Mouse (Mus musculus): Measurements from ENCODE around the gene Gpr162. TPM values are rescaled to one million over a fixed set of nuclear protein-coding genes. Genes with fewer than 3 reads are reported as not detected.

Gene Gpr162
- polyA plus RNA-seq, 1 experiment from 2014 or later, result 0.45 TPM

- Histone ChIP-seq H3K9me3 (ENCODE audit: control insufficient read depth, low read length) (no peaks in the 10 kb centered on the region), H3K4me1 (replicated peaks; ENCODE audit: control insufficient read depth, insufficient read depth) (no peaks in the 10 kb centered on the region), H3K36me3 (ENCODE audit: control insufficient read depth, insufficient read depth, low read length) (no peaks in the 10 kb centered on the region), H3K4me3 (ENCODE audit: low read depth, low read length) (no peak overlapping the region), H3K9ac (ENCODE audit: low read length) (no peak overlapping the region), H3K27me3 (ENCODE audit: control insufficient read depth, insufficient read depth, low read length) (no peaks in the 10 kb centered on the region; the same call in 1 of the 2 replicates), H3K27ac (replicated peaks) (no peak overlapping the region), H3K4me2 (replicated peaks; ENCODE audit: low read depth) (no peak overlapping the region)
- ATAC-seq (ENCODE audit: low FRiP score, low TSS enrichment) (no peak), DNase-seq (ENCODE audit: low spot score) (no peak)
- WGBS, result 67% methylated on average over 6 of the region's 7 CpGs
- no peak for TF ChIP-seq EP300 (optimal IDR thresholded peaks at IDR 0.05)
- no peak for TF ChIP-seq CTCF (IDR thresholded peaks at IDR 0.05; ENCODE audit: low read depth)
Measured at GRCm38 (mm10) chr6:124866560-124866959, 2.8 kb upstream of the Gpr162 start.

DNA sequence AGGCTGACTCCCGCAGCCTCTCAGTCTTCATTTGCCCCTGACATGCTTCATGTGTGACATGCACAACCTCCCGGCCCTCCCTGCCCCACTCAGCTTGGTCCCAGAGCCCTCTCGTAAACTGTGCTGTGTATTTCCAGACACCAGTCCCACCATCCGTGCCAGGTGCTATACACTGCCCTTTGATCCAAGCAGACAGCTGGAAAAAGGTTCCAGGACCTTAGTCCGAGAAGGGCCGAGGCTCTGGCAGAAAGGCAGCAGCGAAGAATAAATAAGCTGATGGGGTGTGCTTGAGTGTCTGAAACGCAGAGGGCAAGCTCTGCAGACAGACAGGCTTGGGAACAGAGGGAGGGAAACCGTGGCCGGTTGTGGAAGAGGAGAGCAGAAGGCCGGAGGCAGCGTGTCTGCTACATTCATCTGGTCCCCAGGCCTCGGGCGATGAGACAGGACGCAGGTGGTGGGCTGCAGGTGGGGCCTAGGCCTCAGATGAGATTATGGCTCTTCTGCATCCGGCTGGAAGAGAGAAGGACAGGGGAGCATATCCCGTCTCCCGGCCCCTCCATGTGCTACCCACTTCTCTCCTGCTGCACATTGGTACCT is 2.1 kb upstream of the Gpr162 start:
- Histone ChIP-seq H3K9me3 (ENCODE audit: control insufficient read depth, low read length) (no peaks in the 10 kb centered on the region), H3K4me2 (replicated peaks; ENCODE audit: low read depth) (no peak overlapping the region), H3K4me1 (replicated peaks; ENCODE audit: control insufficient read depth, insufficient read depth) (no peaks in the 10 kb centered on the region), H3K4me3 (ENCODE audit: low read depth, low read length) (no peak overlapping the region), H3K36me3 (ENCODE audit: control insufficient read depth, insufficient read depth, low read length) (no peaks in the 10 kb centered on the region), H3K9ac (ENCODE audit: low read length) (no peak overlapping the region), H3K27me3 (ENCODE audit: control insufficient read depth, insufficient read depth, low read length) (no peaks in the 10 kb centered on the region; the same call in 1 of the 2 replicates), H3K27ac (replicated peaks) (no peak overlapping the region)
- WGBS, result 55% methylated on average over 18 of the region's 18 CpGs
- no peak for TF ChIP-seq CTCF (IDR thresholded peaks at IDR 0.05; ENCODE audit: low read depth)
- TF ChIP-seq EP300 (optimal IDR thresholded peaks at IDR 0.05), result no peak
- DNase-seq (ENCODE audit: low spot score) (no peak), ATAC-seq (ENCODE audit: low FRiP score, low TSS enrichment) (no peak)

DNA sequence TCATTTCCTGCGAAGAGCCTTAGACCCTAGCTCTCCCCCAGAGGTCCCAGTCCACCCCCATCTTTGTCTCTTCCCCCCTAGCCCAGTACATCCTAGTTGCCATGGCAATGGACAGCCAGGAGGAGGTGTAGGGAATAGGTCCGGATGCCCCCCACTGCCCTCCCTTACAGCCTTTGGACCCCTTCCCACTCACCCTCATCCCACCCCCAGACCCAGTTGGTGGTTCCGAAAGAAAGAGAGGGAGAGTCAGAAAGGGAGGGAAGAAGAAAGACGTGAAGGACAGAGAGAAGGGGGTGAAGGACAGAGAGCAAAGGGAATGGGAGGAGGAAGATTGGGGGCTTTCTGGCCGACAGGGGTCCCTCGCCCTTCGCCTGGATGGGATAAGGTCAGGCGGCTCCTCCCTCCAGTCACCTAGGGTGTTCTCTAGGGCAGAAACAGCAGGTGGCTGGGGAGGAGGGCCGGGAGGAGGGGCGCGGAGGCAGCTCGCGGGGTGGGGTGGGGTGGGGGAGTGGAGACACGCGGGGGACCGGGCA is 592 bp downstream of the Gpr162 start:
- TF ChIP-seq CTCF (IDR thresholded peaks at IDR 0.05; ENCODE audit: low read depth) (no peak), EP300 (optimal IDR thresholded peaks at IDR 0.05) (no peak)
- Histone ChIP-seq H3K4me1 (replicated peaks; ENCODE audit: control insufficient read depth, insufficient read depth) (no peaks in the 10 kb centered on the region), H3K27me3 (ENCODE audit: control insufficient read depth, insufficient read depth, low read length) (no peaks in the 10 kb centered on the region; the same call in 1 of the 2 replicates), H3K4me2 (replicated peaks; ENCODE audit: low read depth) (peak overlapping the region; percentile 93), H3K27ac (replicated peaks) (no peak overlapping the region), H3K4me3 (ENCODE audit: low read depth, low read length) (peak overlapping the region; percentile 45), H3K9ac (ENCODE audit: low read length) (peak overlapping the region; percentile 64; the same call in 1 of the 2 replicates), H3K36me3 (ENCODE audit: control insufficient read depth, insufficient read depth, low read length) (no peaks in the 10 kb centered on the region), H3K9me3 (ENCODE audit: control insufficient read depth, low read length) (no peaks in the 10 kb centered on the region)
- 0% methylated on average over 6 of the region's 16 CpGs for WGBS
- DNase-seq (ENCODE audit: low spot score), result no peak
- no peak; the same call in 1 of the 2 replicates for ATAC-seq (ENCODE audit: low FRiP score, low TSS enrichment)

DNA sequence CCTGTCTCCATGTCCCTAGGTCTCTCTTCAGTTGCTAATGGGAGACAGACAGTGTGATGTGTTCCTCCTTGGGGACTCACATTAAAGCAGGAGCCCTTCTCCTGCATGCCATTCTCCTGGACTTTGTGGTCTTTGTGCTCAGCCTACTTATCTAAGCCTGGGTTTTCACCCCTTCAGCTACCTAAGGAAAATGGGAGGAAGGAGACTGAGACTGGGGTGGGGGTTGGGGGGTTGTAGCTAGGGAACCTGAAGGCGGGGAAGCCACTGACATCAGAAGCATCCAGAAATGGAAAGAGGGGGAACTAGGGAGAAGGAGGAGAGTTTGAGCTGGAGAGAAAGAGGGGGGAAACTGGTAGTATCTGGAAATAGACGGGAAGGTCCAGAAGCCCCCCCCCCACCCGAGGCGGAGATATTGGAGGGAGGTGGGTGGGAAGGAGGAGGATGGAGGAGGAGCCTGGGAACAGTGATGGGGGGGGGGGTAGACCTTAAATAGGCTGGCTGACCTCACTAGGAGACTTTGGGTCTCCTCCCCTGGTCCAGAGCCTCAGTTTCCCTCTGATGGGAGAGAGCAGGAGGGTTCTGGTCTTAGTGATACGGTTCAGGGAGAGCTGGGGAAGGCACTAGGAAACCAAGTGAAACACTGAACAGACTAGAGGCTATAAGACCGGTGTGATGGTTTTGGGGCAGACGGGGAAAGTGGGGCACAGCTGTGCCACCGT is 1.2 kb downstream of the Gpr162 start:
- no peak for DNase-seq (ENCODE audit: low spot score)
- 16% methylated on average over 8 of the region's 8 CpGs for WGBS
- H3K9me3 ChIP-seq (ENCODE audit: control insufficient read depth, low read length), result no peaks in the 10 kb centered on the region
- ATAC-seq (ENCODE audit: low FRiP score, low TSS enrichment), result no peak
- peak overlapping the region; percentile 93 for H3K4me2 ChIP-seq (replicated peaks; ENCODE audit: low read depth)
- H3K27ac ChIP-seq (replicated peaks), result no peak overlapping the region
- H3K4me3 ChIP-seq (ENCODE audit: low read depth, low read length), result no peak overlapping the region
- H3K27me3 ChIP-seq (ENCODE audit: control insufficient read depth, insufficient read depth, low read length), result no peaks in the 10 kb centered on the region; the same call in 1 of the 2 replicates
- no peak overlapping the region for H3K9ac ChIP-seq (ENCODE audit: low read length)
- no peaks in the 10 kb centered on the region for H3K4me1 ChIP-seq (replicated peaks; ENCODE audit: control insufficient read depth, insufficient read depth)
- TF ChIP-seq CTCF (IDR thresholded peaks at IDR 0.05; ENCODE audit: low read depth) (no peak), EP300 (optimal IDR thresholded peaks at IDR 0.05) (no peak)
- no peaks in the 10 kb centered on the region for H3K36me3 ChIP-seq (ENCODE audit: control insufficient read depth, insufficient read depth, low read length)

GRCm38 (mm10) chr6:124861802-124862201 is 2.0 kb downstream of the Gpr162 start:
- TF ChIP-seq CTCF (IDR thresholded peaks at IDR 0.05; ENCODE audit: low read depth) (no peak), EP300 (optimal IDR thresholded peaks at IDR 0.05) (no peak)
- DNase-seq (ENCODE audit: low spot score), result no peak
- Histone ChIP-seq H3K27ac (replicated peaks) (no peak overlapping the region), H3K27me3 (ENCODE audit: control insufficient read depth, insufficient read depth, low read length) (no peaks in the 10 kb centered on the region; the same call in 1 of the 2 replicates), H3K4me1 (replicated peaks; ENCODE audit: control insufficient read depth, insufficient read depth) (no peaks in the 10 kb centered on the region), H3K4me3 (ENCODE audit: low read depth, low read length) (no peak overlapping the region), H3K9ac (ENCODE audit: low read length) (no peak overlapping the region), H3K4me2 (replicated peaks; ENCODE audit: low read depth) (no peak overlapping the region), H3K36me3 (ENCODE audit: control insufficient read depth, insufficient read depth, low read length) (no peaks in the 10 kb centered on the region), H3K9me3 (ENCODE audit: control insufficient read depth, low read length) (no peaks in the 10 kb centered on the region)
- no peak for ATAC-seq (ENCODE audit: low FRiP score, low TSS enrichment)
- 53% methylated on average over 3 of the region's 3 CpGs for WGBS

DNA sequence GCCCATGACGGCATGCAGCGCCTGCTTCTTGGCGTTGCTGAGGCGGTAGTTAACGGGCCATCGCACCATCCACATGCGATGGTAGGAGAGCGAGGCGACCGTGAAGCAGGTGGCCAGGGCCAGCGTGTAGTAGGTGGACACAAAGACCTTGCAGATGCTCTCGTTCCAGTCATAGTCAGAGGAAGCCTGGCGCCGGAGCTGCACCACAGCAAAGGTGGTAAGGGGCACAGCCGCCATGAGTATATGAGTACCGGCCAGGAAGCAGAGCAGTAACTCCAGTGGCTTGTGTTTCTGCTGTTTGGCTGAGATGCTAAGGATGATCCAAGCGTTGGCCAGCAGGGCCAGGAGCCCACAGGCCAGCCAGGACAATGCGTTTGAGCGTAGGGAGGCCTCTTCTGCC is 2.5 kb downstream of the Gpr162 start:
- H3K4me3 ChIP-seq (ENCODE audit: low read depth, low read length), result no peak overlapping the region
- no peaks in the 10 kb centered on the region for H3K4me1 ChIP-seq (replicated peaks; ENCODE audit: control insufficient read depth, insufficient read depth)
- H3K27ac ChIP-seq (replicated peaks), result no peak overlapping the region
- TF ChIP-seq CTCF (IDR thresholded peaks at IDR 0.05; ENCODE audit: low read depth) (no peak), EP300 (optimal IDR thresholded peaks at IDR 0.05) (no peak)
- ATAC-seq (ENCODE audit: low FRiP score, low TSS enrichment) (no peak), DNase-seq (ENCODE audit: low spot score) (no peak)
- H3K27me3 ChIP-seq (ENCODE audit: control insufficient read depth, insufficient read depth, low read length), result no peaks in the 10 kb centered on the region; the same call in 1 of the 2 replicates
- no peaks in the 10 kb centered on the region for H3K9me3 ChIP-seq (ENCODE audit: control insufficient read depth, low read length)
- no peak overlapping the region for H3K4me2 ChIP-seq (replicated peaks; ENCODE audit: low read depth)
- H3K9ac ChIP-seq (ENCODE audit: low read length), result no peak overlapping the region
- 85% methylated on average over 19 of the region's 19 CpGs for WGBS
- no peaks in the 10 kb centered on the region for H3K36me3 ChIP-seq (ENCODE audit: control insufficient read depth, insufficient read depth, low read length)

All from stomach, postnatal 0 days (tissue).